Mouse (Mus musculus) left cerebral cortex, adult 11 months (tissue): ENCODE measurements around the gene Fam129a.

Source experiments
- DNase-seq: peaks from one replicate; pipeline ENCODE4 v3.0.0; 2022; ENCODE audit warnings: low spot score

Gene Fam129a

GRCm38 (mm10) chr1:151626631-151627030 lies 55.6 kb downstream of the Fam129a start:
- DNase-seq, result no peak

- no peak for DNase-seq
Observed at GRCm38 (mm10) chr1:151627141-151627540, 56.2 kb downstream of the Fam129a start.

- no peak for DNase-seq
Observed at GRCm38 (mm10) chr1:151629591-151630250, 58.7 kb downstream of the Fam129a start.

- DNase-seq, result no peak
Observed at GRCm38 (mm10) chr1:151630251-151630628, 59.3 kb downstream of the Fam129a start.

- DNase-seq, result no peak
Observed at GRCm38 (mm10) chr1:151631061-151631460, 60.1 kb downstream of the Fam129a start.

DNA sequence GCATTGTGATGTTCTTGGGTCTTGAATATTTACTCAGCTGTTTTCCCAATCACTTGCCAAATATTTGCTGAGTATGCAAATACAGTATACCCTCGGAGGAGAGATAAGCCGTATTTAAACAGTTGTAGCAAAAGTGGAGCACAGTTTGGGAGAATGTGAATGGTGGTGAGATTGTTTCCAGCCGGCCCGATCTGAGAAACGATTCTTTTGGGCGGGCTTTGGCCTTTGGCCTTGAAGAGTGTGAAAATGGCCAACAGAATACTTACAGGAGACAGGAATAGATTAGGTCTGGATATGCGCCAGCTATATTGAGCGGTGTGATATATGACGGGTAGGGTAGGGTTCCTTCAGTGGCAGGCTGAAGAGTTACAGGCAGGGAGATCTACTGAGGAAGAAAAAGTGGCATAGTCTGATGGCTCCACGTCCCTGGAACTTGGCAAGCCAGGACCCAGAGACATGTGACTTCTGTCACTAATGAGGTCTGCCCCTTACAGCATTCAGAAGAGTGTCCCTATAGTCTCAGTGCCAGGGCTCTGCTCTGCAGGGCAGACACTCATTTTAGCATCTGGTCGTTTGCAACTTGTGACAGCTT lies 60.8 kb downstream of the Fam129a start:
- no peak for DNase-seq

DNA sequence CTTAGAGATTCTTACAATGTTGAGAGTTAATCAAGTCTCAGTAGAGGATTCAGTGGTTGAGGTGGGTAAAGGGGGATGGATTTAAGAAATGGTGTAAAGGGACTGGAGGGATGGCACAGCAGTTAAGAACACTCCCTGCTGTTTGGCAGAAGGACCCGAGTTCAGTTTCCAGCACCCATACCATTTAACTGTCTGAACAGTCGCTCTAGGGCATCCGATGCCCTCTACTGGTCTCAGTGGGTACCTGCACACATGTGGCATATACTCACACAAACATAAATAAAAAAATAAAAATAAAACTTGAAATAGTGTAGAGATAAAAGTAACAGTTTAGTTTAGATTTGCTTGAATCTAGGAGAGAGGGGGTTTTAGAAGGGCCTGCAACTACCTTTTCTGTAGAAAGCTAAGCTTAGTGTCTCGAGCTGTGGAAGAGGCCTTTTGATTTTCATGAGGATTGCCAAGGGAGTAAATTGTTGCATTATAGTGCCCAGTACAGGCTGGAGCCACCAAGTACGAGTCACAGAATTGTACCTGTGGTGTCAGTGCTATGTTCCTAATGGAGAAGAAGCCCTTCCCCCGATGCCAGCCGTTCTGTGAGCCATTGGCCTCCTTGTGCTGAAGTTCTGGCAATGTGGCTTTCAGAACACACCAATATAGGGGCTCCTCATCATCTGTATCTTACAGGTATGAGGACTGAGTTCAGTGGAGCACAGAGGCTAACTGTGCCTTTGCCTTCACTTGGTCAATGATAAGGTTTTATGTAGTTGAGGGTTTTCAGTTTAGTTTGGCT lies 61.8 kb downstream of the Fam129a start:
- no peak for DNase-seq

- DNase-seq, result no peak
Observed at GRCm38 (mm10) chr1:151636637-151637036, 65.7 kb downstream of the Fam129a start.

GRCm38 (mm10) chr1:151637351-151637922 lies 66.5 kb downstream of the Fam129a start:
- DNase-seq, result no peak

GRCm38 (mm10) chr1:151638357-151638756 lies 67.4 kb downstream of the Fam129a start:
- no peak for DNase-seq

GRCm38 (mm10) chr1:151638770-151639169 lies 67.8 kb downstream of the Fam129a start:
- DNase-seq, result no peak

DNA sequence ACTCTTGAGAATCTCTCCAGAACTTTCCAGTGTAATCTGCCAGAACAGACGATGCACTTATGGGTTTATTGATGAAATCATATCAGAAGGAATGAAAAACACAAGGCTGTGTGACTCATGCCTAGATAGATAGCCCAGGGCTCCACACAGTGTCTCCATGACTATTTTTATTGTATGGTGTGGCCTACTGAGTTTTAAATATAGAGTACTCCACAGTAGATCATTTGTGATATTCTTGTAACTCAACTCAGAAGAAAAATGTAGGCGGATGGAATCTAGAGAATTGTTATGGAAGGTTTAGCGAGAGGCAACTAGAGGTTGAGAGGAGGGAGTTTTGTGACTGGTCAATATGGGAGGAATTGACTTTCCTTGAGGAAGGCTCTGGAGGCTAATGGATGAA lies 75.4 kb downstream of the Fam129a start:
- no peak for DNase-seq

DNA sequence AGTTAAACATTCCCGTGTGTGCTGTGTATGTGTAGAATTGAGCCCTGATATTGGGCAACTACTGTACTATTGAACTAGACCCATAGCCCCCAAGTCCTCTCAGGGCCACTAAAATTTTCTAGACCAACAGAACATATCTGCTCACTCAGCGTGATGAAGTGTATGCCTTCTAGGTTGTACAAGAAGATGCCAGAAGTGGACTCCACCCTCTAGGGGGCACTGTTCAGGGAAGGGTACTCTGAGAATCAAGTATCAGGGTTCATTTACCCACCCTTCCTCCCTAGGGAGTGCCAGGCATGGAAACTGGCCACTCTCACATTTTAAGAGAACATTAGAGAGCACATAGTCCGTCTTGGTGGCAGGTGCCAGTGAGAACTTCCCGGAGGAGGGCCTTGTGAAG lies 77.1 kb downstream of the Fam129a start:
- no peak for DNase-seq

GRCm38 (mm10) chr1:151657042-151657605 lies 86.1 kb downstream of the Fam129a start:
- peak; percentile 9 for DNase-seq

DNA sequence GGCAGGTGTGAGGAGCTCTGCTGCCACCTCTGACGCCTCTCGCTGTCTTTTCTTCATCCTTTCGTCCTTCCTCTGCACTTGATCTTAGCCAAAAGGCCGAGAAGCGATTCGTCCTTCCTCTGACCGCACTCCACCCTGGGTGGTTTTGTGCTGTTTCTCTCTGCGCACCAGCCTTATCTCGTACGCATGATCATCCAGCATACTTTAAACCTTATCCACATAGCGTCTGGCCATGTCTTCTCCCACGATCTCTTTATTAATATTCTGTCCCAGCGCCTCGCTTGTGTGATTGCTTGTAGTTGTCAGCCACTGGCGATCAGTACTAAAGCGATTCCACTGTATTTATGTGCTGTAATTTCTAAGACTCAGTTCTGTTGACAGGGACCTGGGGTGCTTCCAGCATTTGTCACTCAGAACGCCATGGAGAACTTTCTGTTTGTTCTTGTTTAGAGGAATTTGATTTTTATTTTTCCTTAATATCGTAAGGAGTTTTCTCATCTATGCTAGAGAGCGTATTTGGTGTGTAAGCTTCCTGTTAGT lies 87.4 kb downstream of the Fam129a start:
- no peak for DNase-seq

DNA sequence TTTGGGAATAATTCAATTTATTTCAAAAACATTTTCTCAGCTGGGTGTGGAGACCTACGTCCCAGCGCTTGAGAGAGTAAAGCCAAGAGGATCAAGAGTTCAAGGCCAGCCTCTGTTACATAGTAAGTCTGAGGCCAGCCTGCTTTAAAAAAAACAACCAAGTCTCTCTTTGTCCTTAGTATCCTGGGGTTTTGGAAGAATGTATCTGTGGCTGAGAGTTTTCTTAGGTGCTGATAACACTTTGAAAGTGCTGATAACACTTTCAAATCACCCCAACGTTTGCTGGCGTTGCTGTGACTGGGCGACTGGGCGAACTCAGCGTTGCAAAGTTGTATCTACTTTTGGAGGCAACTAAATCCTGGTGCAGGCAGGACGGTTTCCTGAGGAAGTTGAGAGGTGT lies 88.7 kb downstream of the Fam129a start:
- no peak for DNase-seq

DNA sequence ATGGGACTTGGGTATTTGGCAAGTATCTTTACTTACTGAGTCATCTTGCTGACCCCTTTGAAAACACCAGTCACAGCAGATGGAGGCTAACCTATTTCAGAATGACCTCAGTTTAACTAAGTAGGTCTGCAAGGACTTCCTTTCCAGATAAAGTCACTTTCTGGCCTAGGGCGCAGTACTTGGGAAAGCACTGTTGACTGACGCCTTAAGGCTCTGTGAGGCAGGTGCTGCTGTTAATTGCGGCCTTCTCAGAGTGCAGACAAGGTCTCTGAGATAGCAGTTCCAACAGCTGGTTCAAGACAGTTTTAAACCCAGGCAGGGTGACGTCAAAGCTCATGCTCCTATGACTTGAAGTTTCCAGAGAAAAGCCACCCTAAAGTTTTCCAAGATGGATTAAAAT lies 89.3 kb downstream of the Fam129a start:
- no peak for DNase-seq

- DNase-seq, result no peak
Observed at GRCm38 (mm10) chr1:151660883-151661282, 89.9 kb downstream of the Fam129a start.

GRCm38 (mm10) chr1:151661684-151662439 lies 90.9 kb downstream of the Fam129a start:
- no peak for DNase-seq

DNA sequence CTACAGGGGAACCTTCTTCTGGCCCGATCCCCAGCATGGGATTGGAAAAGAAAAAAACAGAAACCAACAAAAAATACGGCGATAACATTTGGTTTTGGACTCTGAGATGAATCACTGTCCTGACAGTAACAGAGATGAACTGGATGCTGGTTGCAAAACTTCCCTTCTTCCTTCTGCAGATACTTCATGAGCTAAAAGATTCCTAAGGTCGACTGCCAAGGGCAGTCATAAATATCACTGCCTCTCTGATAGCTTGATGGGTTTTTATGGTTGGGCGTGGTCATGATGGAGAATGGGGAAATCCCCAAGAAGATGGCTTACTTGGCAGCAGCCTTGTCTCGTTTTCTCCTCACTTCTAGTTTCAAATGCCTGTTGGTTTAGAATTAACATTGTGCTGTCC lies 92.0 kb downstream of the Fam129a start:
- DNase-seq, result no peak

DNA sequence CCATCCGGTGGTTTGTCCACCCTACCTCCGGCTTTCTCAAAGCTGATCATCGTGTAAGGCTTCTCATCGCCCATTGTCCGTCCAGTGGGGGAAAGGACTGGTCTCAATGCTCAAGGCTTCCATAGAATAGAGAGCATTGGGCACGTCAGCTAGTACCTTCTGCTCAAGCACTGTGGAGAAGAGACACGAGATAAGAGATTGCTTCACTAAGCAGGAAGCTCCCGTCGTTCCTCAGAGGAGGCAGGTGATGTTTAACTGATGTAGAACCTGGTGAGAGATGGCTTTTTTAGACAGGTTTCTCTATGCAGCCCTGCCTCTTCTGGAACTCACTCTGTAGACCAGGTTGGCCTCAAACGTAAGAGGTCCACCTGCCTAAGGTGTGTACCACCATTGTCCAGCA lies 93.4 kb downstream of the Fam129a start:
- no peak for DNase-seq
